Mouse (Mus musculus) spleen, postnatal 4 days (tissue): ENCODE results near the gene Gm49384.

ENCODE experiments used
- DNase-seq, 2 experiments: peaks; one replicate each; pipeline ENCODE4 v3.0.0; 2022; ENCODE audit warnings: low spot score in 2 of 2

Gene Gm49384

DNA sequence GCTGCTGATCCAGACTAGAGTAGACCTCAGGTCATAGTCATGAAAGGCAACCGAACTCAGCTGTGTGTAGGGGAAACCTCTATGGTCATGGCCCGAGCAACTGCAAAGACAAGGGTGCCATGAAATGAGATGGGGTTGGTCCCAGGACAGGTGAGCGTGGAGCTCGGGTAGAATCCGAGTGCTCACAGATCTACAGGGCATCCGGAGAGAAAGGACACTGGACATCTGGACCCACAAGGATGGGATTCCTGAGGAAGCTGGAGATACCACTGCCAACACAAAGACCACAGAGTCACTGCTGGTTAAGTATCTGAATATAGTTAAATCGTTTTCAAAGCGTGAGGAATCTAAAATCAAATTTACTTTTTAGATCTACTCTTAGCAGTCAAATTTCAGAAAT lies 3.3 kb upstream of the Gm49384 start:
- DNase-seq, result no peak

GRCm38 (mm10) chr12:69198985-69199384 lies 5.1 kb downstream of the Gm49384 start:
- DNase-seq, result no peak

DNA sequence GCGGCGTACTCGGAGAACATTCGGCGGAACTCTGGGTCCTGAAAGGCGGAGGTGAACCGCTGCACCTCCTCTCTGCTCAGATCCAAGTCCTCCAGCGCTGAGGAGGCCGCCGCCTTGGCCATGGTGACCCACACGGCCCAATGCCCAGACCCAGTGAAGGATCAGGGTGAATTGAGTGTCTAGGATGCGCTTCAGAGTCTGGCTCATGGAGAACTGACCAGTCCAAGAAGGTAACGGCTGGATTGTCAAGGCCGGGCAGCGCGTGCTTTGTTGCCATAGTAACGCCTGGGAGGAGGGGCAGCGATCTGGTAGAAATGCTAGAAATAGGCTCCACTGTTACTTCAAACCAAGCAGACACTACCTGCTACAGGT lies 5.9 kb downstream of the Gm49384 start, which contains the start of gene Dnaaf2:
TSS of gene Dnaaf2 (minus strand) at position 266 of the 372 bp plus-strand sequence.
- peak in 1 of 2 experiments; percentile 65 for DNase-seq

DNA sequence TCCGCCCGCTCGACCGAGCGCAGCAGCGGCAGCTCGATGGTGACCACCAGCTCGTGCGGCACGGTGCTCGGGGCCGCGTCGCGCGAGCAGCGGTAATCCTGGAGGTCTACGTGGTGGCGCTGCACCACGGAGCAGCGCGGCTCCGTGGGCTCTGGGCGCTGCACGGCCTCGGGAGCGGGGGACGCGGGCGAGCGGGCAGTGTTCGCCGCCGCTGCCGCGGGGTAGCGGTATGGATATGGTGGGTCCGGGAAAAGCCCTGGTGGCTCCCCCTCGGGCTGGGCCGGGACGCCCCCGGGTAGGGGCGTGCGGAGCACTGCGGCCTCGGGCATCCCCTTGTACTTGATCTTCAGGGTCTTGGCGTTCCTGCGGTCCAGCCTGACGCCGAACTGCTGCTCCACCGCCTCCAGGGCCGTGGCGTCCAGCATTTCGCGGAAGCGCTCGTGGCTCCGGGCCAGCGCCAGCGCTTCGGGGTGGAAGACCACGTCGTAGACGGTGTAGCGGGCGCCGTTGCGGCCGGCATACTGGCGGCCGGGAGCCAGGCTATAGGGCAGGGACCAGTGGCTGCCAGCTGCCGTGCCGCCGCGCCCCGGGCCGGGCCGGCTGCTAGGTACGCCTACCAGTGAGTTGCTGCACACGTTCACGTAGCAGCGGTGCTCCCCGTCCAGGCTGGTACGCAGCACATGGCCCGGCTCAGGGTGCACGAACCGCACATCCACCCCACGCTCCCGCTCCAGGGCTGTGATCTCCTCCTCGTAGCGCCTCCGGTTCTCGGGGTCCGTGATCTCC lies 6.5 kb downstream of the Gm49384 start:
- DNase-seq, result peak; percentile 58 to 81

DNA sequence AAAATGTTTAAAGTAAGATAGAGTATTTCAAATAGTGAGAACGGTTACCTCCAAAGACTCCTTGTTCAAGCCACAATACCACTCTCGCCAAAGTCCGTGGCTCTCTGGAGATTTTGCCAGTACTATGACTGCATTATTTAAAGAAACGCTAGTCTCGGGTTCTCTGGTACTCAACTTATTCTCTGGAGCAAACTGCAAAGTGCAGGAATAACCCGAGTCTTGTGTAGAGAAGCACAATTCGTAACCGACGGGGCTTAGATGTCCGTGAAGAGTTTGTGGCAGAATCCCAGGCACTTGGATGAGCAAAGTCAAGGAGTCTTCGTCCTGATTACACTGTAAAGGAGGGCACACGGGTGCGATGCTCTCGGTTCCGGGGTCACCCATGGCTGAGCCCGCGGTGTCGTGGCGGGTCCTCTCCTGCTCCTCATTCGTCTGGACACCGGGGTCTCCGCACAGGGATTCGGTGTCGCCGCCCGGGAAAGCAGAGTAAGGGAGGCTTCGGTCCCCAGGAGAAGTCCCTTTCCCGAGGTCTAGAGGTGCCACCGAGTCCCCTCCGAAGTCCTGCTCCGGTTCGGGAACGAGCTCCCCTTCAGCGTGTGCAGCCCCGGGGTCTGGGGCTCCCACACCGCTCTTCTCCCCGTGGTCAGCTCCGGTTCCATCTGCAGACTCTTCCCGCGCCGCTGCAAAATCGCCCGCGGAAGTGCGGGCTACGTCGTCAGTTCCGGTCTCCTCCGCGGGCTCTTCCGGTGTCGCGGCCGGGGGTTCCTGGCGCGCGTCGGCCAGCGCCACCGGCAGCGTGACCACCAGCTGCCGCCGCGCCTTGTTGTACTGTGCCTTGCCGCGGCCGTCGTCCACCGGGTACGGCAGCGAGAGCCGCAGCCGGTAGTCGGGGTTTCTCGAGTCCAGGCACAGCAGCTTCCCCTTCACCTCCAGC lies 7.4 kb downstream of the Gm49384 start, which contains the start of gene Gm49383:
TSS of gene Gm49383 (minus strand) at position 661 of the 934 bp plus-strand sequence.
- peak; percentile 68 to 84 for DNase-seq

DNA sequence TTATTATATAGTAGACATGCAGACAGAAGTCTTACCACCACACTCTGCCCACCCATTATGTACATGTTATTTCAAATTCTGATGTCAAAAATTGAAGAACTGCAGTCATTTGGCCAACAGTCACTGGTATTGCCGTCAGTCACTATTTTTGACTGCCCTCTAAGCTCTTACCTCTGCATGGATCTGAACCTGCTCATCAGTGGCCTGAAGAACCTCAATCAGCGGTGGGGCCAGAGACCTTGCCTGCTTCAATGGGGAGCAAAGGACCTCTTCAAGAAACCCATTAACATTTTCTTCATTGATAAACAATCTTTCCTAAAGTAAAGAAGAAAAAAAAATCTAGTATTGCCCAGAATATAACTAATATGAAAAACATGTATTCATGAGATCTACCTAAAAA lies 11.4 kb downstream of the Gm49384 start:
- DNase-seq, result no peak

GRCm38 (mm10) chr12:69191396-69191795 lies 12.7 kb downstream of the Gm49384 start:
- no peak for DNase-seq

DNA sequence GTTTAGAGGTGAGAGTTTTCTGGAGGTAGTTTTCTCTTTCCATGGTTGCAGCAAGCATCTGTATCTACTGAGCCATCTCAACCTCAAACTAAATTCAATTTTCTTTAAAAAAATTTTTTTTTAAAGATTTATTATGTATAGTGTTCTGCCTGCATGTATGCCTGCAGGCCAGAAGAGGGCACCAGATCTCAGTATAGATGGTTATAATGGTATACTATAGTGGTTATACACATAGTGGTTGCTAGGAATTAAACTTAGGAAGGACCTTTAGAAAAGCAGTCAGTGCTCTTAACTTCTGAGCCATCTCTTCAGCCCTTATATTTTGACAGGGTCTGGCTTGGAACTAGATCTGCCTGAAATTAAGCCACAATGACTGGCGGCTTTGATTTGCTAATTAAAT lies 13.5 kb downstream of the Gm49384 start:
- no peak for DNase-seq

DNA sequence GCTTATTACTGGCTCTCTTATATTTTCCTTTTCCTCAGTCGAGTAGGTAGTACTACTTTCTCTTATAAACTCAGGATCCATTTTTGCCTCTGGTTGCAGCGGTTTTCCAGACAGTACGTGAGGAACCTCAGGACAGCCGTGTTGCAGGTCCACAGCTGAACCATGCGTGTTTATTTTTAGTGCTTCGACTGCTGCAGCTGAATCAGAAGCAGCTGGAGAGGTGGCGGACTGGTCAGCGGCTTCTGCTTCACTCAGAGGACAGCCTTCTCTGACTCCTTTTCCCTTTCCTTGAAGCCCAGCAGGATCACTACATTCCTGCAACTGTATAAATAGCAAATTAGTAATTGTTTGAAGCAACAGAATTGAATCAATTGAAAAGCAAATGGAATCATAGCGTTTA lies 14.0 kb downstream of the Gm49384 start:
- DNase-seq, result no peak

GRCm38 (mm10) chr12:69186811-69187471 lies 17.1 kb downstream of the Gm49384 start:
- no peak for DNase-seq

GRCm38 (mm10) chr12:69185371-69185770 lies 18.7 kb downstream of the Gm49384 start:
- no peak for DNase-seq

DNA sequence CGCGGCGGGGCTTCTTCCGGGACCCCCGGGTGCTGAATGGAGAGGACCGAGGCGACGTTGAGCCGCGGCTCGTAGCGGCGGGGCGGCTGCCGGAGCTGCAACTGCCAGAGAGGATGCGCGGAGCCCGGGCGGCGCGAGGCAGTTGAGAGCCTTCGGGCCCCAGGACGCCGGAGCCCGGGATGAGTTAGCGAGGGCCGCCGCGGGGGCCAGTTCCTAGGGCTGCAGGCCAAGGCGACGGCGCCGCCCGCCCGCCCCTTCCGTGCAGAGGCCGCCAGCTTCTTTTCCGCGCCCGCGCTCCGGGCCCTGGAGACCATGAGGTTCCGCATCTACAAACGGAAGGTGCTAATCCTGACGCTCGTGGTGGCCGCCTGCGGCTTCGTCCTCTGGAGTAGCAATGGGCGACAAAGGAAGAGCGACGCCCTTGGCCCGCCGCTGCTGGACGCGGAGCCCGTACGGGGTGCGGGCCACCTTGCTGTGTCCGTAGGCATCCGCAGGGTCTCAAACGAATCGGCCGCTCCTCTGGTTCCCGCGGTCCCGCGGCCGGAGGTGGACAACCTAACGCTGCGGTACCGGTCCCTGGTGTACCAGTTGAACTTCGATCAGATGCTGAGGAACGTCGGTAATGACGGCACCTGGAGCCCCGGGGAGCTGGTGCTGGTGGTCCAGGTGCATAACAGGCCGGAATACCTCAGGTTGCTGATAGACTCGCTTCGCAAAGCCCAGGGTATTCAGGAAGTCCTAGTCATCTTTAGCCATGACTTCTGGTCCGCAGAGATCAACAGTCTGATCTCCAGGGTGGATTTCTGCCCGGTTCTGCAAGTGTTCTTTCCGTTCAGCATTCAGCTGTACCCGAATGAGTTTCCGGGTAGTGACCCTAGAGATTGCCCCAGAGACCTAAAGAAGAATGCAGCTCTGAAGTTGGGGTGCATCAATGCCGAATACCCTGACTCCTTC lies 19.4 kb downstream of the Gm49384 start:
- peak; percentile 66 to 87 for DNase-seq

DNA sequence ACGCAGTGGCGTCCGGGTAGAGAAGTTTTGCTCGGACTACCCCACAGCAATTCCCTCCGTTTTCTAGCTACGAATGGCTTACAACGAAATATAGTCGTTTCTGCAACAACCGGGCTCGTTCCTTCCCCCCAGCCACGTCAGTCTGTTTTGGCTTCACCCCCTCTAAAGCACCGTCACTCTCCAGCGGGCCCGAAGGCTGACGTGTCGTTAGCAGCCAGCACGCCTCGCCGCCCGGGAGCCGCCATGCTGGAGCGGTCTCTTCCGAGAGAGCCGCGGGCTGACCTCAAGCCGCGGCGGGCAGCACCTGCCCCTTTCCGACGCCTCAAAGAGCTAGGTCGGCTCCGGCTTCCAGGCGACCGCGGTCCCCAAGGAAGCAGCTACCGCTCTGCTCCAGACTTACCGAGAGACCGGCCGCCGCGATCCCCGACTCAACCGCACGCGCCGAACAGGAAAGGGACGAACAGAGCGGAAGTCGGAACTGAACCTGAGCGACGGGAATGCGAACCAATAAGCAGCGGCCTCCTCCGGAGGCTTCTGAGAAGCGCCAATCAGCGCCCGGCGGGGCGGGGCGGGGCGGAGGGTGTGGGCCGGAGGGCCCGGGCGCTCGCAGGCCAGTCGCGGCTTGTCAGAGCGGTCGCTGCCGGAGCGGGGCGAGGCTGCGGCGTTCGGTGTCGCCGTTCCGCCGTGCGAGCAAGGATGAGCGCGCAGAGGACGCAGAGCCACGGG lies 20.3 kb downstream of the Gm49384 start, which contains the start of the genes Rpl36al and Mgat2:
TSS of gene Rpl36al (minus strand) at position 501 of the 726 bp plus-strand sequence.
TSS of gene Mgat2 (plus strand) at position 575 of the 726 bp plus-strand sequence.
- DNase-seq, result peak; percentile 99

DNA sequence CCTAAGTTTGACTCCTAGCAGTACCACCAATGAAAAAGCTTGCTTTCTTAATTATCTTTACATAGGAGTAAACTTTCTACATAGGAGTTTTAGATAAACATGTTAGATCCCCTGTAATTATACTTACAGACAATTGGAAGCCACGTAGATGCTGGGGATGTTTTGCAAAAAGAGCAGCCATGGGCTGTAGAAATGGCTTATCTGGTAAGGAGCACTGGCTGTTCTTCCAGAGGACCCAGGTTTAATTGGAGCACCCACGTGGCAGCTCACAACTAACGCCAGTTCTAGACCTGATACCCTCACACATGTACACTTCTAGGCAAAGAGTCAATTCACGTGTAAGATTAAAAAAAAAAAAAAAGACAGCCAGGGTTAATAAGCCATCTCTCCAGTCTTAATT lies 22.3 kb downstream of the Gm49384 start:
- no peak for DNase-seq

DNA sequence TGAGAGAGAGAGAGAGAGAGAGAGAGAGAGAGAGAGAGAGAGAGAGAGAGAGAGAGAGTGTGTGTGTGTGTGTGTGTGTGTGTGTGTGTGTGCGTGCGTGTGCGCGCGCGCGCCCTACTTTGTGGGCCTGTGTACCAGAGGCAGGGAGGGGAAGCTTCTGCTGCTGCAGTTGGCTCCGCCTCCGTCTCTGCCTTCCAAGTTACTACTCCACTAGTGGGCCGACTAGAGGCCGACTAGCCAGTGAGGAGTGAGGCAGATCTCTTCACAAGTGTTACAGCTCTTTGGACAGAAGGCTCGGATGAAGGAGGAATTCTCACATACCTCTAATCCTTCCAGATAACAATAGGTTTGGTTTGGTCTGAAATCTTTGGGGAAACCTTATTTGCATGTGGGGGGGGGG lies 24.7 kb downstream of the Gm49384 start:
- no peak for DNase-seq

GRCm38 (mm10) chr12:69177526-69177925 lies 26.5 kb downstream of the Gm49384 start:
- no peak for DNase-seq

DNA sequence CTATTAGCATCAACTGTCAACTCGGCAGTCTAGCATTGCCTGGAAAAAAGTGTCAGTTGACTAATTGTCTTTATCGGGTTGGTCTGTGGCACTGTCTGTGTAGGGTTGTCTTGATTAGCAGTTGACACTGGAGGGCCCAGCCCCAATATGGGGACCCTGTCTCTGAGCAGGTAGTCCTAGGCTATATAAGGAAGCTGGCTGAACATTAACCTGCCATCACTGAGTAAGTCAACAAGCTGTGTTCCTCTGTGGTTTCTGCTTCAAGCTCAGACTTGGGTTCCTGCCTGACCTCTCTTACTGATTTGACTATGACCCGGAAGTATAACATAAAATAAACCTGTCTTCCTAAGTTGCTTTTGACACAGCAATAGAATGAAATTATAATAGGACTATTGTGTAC lies 28.1 kb downstream of the Gm49384 start:
- no peak for DNase-seq

- DNase-seq, result no peak
These were observed 32.8 kb downstream of the Gm49384 start for GRCm38 (mm10) chr12:69171307-69171706.

GRCm38 (mm10) chr12:69168461-69169106 lies 35.5 kb downstream of the Gm49384 start, which contains the start of gene Lrr1:
Gene Lrr1, plus strand, starts transcription at chr12:69168814.
- peak; percentile 85 to 95 for DNase-seq
